Mouse (Mus musculus): Measurements from ENCODE around the gene Cyth2. TPM values are rescaled to one million over a fixed set of nuclear protein-coding genes. Genes with fewer than 3 reads are reported as not detected.

Gene Cyth2
- polyA plus RNA-seq, 1 experiment from 2014 or later, result 176 TPM

DNA sequence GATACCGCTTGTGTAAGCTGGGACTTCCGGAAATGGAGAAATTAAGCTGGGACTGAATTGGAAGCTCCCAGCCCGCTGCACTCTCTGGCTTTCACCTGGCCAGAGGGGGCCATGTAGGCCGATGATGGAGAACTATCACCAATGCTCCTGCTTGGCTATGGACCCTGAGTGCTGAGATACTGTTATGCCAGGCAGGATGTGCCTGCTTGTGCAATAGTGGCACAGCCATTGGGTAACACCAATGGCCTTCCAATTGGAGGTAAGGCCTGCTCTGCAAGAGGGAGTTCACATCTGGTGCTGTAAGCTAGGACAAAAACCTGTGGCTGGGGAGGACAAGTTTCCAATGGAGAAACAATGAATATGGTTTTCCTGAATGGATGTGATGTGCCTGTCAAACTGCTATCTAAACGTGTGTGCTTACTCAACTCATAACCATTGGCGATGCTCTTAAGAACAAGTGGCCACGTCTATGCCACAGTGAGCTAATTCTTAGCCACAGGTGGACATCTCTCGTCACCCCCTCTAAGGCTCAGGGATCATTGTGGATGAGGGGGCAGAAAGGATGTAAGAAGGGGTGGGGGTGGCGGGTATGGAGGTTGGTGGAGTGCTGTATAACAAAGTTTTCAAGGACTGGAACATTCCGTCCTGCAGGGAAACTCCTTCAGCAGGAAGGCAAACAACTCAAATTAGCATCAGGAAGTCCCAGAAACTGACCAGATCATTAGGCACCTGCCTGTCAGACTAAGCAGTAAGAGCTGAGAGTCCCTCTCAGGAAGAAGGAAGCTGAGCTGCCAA is 28.8 kb upstream of the Cyth2 start:
- DNase-seq (ENCODE audit: low spot score) (no peak), ATAC-seq (ENCODE audit: insufficient number of reproducible peaks, low FRiP score, low TSS enrichment, low read depth) (no peak)
- H3K9ac ChIP-seq (ENCODE audit: low read length), result no peak overlapping the region
- no peak overlapping the region for H3K27ac ChIP-seq (replicated peaks; ENCODE audit: low read depth, low read length)
- H3K4me2 ChIP-seq (ENCODE audit: low read depth, severe bottlenecking), result no peak overlapping the region
- no peaks in the 10 kb centered on the region for H3K36me3 ChIP-seq (ENCODE audit: control insufficient read depth, insufficient read depth, low read length)
- H3K4me1 ChIP-seq (ENCODE audit: control insufficient read depth, insufficient read depth, low read length), result no peaks in the 10 kb centered on the region
- 87% methylated on average over 10 of the region's 10 CpGs for WGBS
- H3K4me3 ChIP-seq (ENCODE audit: low read depth, low read length), result no peak overlapping the region
- no peaks in the 10 kb centered on the region for H3K27me3 ChIP-seq (ENCODE audit: control insufficient read depth, insufficient read depth, low read length)
- H3K9me3 ChIP-seq (ENCODE audit: control insufficient read depth, low read length), result no peaks in the 10 kb centered on the region

DNA sequence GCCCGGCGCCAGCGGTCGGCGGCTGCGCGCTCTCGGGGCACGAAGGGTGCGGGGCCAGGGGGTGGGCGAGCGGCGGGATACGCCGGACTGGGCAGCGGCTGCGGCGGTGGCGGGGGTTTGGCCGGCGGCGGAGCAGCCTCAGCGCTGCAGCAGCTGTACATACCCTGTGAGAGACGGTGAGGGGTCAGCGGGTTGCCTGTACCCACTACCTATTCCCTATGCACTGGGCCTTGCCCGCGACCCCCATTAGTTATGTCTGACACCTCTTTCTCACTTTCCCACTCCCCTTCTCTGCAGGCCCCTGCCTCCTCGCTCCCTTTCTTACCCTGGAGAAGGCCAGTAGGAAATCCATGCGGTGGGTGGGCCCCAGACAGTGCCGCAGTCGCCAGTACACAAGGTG is 19.5 kb upstream of the Cyth2 start:
- Histone ChIP-seq H3K27ac (replicated peaks; ENCODE audit: low read depth, low read length) (no peak overlapping the region), H3K9ac (ENCODE audit: low read length) (no peak overlapping the region)

GRCm38 (mm10) chr7:45833148-45833790 is 18.9 kb upstream of the Cyth2 start:
- under 1% methylated on average over 79 of the region's 86 CpGs for WGBS
- Histone ChIP-seq H3K9ac (ENCODE audit: low read length) (no peak overlapping the region), H3K4me2 (ENCODE audit: low read depth, severe bottlenecking) (peak overlapping the region; percentile 43), H3K4me3 (ENCODE audit: low read depth, low read length) (peak overlapping the region; percentile 28), H3K9me3 (ENCODE audit: control insufficient read depth, low read length) (no peaks in the 10 kb centered on the region; the same call in 1 of the 2 replicates), H3K27me3 (ENCODE audit: control insufficient read depth, insufficient read depth, low read length) (peaks cover 46% of the 10 kb centered on the region), H3K36me3 (ENCODE audit: control insufficient read depth, insufficient read depth, low read length) (no peaks in the 10 kb centered on the region), H3K27ac (replicated peaks; ENCODE audit: low read depth, low read length) (no peak overlapping the region), H3K4me1 (ENCODE audit: control insufficient read depth, insufficient read depth, low read length) (peaks cover 12% of the 10 kb centered on the region)
- DNase-seq (ENCODE audit: low spot score), result peak; percentile 51
- no peak for ATAC-seq (ENCODE audit: insufficient number of reproducible peaks, low FRiP score, low TSS enrichment, low read depth)

More for the DNA sequence above, 19.5 kb upstream of the Cyth2 start:
- Histone ChIP-seq H3K4me2 (ENCODE audit: low read depth, severe bottlenecking) (peak overlapping the region; percentile 43), H3K27me3 (ENCODE audit: control insufficient read depth, insufficient read depth, low read length) (peaks cover 46% of the 10 kb centered on the region), H3K36me3 (ENCODE audit: control insufficient read depth, insufficient read depth, low read length) (no peaks in the 10 kb centered on the region), H3K4me3 (ENCODE audit: low read depth, low read length) (peak overlapping the region; percentile 28; the same call in 1 of the 2 replicates), H3K4me1 (ENCODE audit: control insufficient read depth, insufficient read depth, low read length) (peaks cover 12% of the 10 kb centered on the region), H3K9me3 (ENCODE audit: control insufficient read depth, low read length) (no peaks in the 10 kb centered on the region; the same call in 1 of the 2 replicates)
- ATAC-seq (ENCODE audit: insufficient number of reproducible peaks, low FRiP score, low TSS enrichment, low read depth) (no peak), DNase-seq (ENCODE audit: low spot score) (peak; percentile 34)
- WGBS, result 4% methylated on average over 31 of the region's 31 CpGs

DNA sequence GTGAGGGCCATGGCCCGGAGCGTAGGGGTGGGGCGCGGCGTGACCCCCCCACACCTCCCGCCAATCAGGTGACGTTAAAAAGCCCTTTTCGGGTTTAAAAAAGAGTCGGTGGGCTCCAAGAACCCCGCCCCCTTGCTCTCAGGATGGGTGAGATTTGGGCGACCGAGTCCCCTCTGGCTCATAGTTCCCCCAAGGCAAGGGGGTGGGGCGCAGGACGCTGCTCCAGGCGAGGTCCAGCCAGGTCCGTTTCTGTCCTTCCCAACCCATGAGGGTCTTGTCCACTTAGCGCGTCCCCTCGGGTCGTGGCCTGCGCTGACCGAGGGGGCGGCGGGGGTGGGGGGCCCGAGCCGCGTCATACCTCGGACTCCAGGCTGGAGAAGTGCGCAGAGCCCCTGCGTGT is 18.0 kb upstream of the Cyth2 start:
- H3K9ac ChIP-seq (ENCODE audit: low read length), result no peak overlapping the region
- WGBS, result 11% methylated on average over 30 of the region's 30 CpGs
- H3K27ac ChIP-seq (replicated peaks; ENCODE audit: low read depth, low read length), result no peak overlapping the region
- H3K9me3 ChIP-seq (ENCODE audit: control insufficient read depth, low read length), result no peaks in the 10 kb centered on the region; the same call in 1 of the 2 replicates
- DNase-seq (ENCODE audit: low spot score) (no peak), ATAC-seq (ENCODE audit: insufficient number of reproducible peaks, low FRiP score, low TSS enrichment, low read depth) (no peak)
- H3K4me2 ChIP-seq (ENCODE audit: low read depth, severe bottlenecking), result peak overlapping the region; percentile 43
- peaks cover 46% of the 10 kb centered on the region for H3K27me3 ChIP-seq (ENCODE audit: control insufficient read depth, insufficient read depth, low read length)
- H3K36me3 ChIP-seq (ENCODE audit: control insufficient read depth, insufficient read depth, low read length), result peaks cover 4% of the 10 kb centered on the region; the same call in 1 of the 2 replicates
- peaks cover 12% of the 10 kb centered on the region for H3K4me1 ChIP-seq (ENCODE audit: control insufficient read depth, insufficient read depth, low read length)
- H3K4me3 ChIP-seq (ENCODE audit: low read depth, low read length), result peak overlapping the region; percentile 28; the same call in 1 of the 2 replicates

DNA sequence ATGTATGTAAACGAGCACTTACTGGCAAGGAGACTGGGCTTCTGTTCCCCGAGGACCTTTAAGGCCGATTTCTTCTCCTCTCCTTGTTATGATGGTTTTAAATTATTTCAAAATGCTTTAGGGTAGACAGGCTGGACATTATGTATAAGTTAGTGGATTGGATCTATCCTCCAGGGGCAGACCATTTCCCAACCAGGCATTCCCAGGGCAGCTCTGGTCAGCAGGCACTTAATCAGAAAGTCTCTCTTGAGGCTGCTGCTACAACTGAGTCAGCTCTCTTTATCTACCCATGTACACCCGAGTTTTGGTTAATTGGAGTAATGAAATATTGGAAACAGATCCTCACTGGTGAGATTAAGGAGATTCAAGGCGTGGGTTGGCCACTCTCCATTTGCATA is 16.7 kb upstream of the Cyth2 start:
- ATAC-seq (ENCODE audit: insufficient number of reproducible peaks, low FRiP score, low TSS enrichment, low read depth) (no peak), DNase-seq (ENCODE audit: low spot score) (no peak)
- H3K4me1 ChIP-seq (ENCODE audit: control insufficient read depth, insufficient read depth, low read length), result peaks cover 12% of the 10 kb centered on the region
- peaks cover 13% of the 10 kb centered on the region; the same call in 1 of the 2 replicates for H3K36me3 ChIP-seq (ENCODE audit: control insufficient read depth, insufficient read depth, low read length)
- no peak overlapping the region for H3K9ac ChIP-seq (ENCODE audit: low read length)
- peaks cover 46% of the 10 kb centered on the region for H3K27me3 ChIP-seq (ENCODE audit: control insufficient read depth, insufficient read depth, low read length)
- WGBS, result 21% methylated on average over 5 of the region's 5 CpGs
- no peaks in the 10 kb centered on the region; the same call in 1 of the 2 replicates for H3K9me3 ChIP-seq (ENCODE audit: control insufficient read depth, low read length)
- H3K27ac ChIP-seq (replicated peaks; ENCODE audit: low read depth, low read length), result no peak overlapping the region
- H3K4me2 ChIP-seq (ENCODE audit: low read depth, severe bottlenecking), result peak overlapping the region; percentile 66
- H3K4me3 ChIP-seq (ENCODE audit: low read depth, low read length), result peak overlapping the region; percentile 95

- DNase-seq (ENCODE audit: low spot score), result peak; percentile 91
- Histone ChIP-seq H3K36me3 (ENCODE audit: control insufficient read depth, insufficient read depth, low read length) (peaks cover 17% of the 10 kb centered on the region; the same call in 1 of the 2 replicates), H3K4me3 (ENCODE audit: low read depth, low read length) (peak within 1 kb of the TSS; percentile 95), H3K27me3 (ENCODE audit: control insufficient read depth, insufficient read depth, low read length) (peaks cover 44% of the 10 kb centered on the region), H3K4me1 (ENCODE audit: control insufficient read depth, insufficient read depth, low read length) (peaks cover 12% of the 10 kb centered on the region), H3K9me3 (ENCODE audit: control insufficient read depth, low read length) (no peaks in the 10 kb centered on the region; the same call in 1 of the 2 replicates), H3K4me2 (ENCODE audit: low read depth, severe bottlenecking) (peak within 1 kb of the TSS; percentile 66), H3K27ac (replicated peaks; ENCODE audit: low read depth, low read length) (no peak within 1 kb of the TSS), H3K9ac (ENCODE audit: low read length) (peak within 1 kb of the TSS; percentile 68)
- whole genome bisulfite sequencing, result under 1% methylated on average over 35 of the region's 35 CpGs
- ATAC-seq (ENCODE audit: insufficient number of reproducible peaks, low FRiP score, low TSS enrichment, low read depth), result peak; percentile 78; the same call in 1 of the 2 replicates
Observed at GRCm38 (mm10) chr7:45830427-45831127, 16.2 kb upstream of the Cyth2 start, which contains the start of gene Grwd1. Gene Grwd1 (minus strand): TSS chr7:45830944.

- peaks cover 6% of the 10 kb centered on the region for H3K27me3 ChIP-seq (ENCODE audit: control insufficient read depth, insufficient read depth, low read length)
- H3K27ac ChIP-seq (replicated peaks; ENCODE audit: low read depth, low read length), result no peak overlapping the region
- peaks cover 27% of the 10 kb centered on the region for H3K36me3 ChIP-seq (ENCODE audit: control insufficient read depth, insufficient read depth, low read length)
- DNase-seq (ENCODE audit: low spot score) (no peak), ATAC-seq (ENCODE audit: insufficient number of reproducible peaks, low FRiP score, low TSS enrichment, low read depth) (no peak)
- H3K4me1 ChIP-seq (ENCODE audit: control insufficient read depth, insufficient read depth, low read length), result peaks cover 6% of the 10 kb centered on the region
- no peak overlapping the region for H3K9ac ChIP-seq (ENCODE audit: low read length)
- H3K9me3 ChIP-seq (ENCODE audit: control insufficient read depth, low read length), result no peaks in the 10 kb centered on the region
- 93% methylated on average over 7 of the region's 7 CpGs for WGBS
- no peak overlapping the region for H3K4me3 ChIP-seq (ENCODE audit: low read depth, low read length)
- H3K4me2 ChIP-seq (ENCODE audit: low read depth, severe bottlenecking), result no peak overlapping the region
Observed at GRCm38 (mm10) chr7:45826631-45827030, 12.2 kb upstream of the Cyth2 start.

- no peak within 1 kb of the TSS for H3K9ac ChIP-seq (ENCODE audit: low read length)
Observed at GRCm38 (mm10) chr7:45824598-45824997, 10.2 kb upstream of the Cyth2 start, which contains the start of gene Kcnj14. Gene Kcnj14 (minus strand): TSS chr7:45824782.

More at GRCm38 (mm10) chr7:45824598-45824997, 10.2 kb upstream of the Cyth2 start, which contains the start of gene Kcnj14:
- no peak within 1 kb of the TSS for H3K27ac ChIP-seq (replicated peaks; ENCODE audit: low read depth, low read length)
- peaks cover 27% of the 10 kb centered on the region for H3K36me3 ChIP-seq (ENCODE audit: control insufficient read depth, insufficient read depth, low read length)
- H3K27me3 ChIP-seq (ENCODE audit: control insufficient read depth, insufficient read depth, low read length), result no peaks in the 10 kb centered on the region
- H3K4me2 ChIP-seq (ENCODE audit: low read depth, severe bottlenecking), result no peak within 1 kb of the TSS
- H3K4me1 ChIP-seq (ENCODE audit: control insufficient read depth, insufficient read depth, low read length), result peaks cover under 1% of the 10 kb centered on the region; the same call in 1 of the 2 replicates
- 67% methylated on average over 7 of the region's 7 CpGs for WGBS
- H3K4me3 ChIP-seq (ENCODE audit: low read depth, low read length), result no peak within 1 kb of the TSS
- H3K9me3 ChIP-seq (ENCODE audit: control insufficient read depth, low read length), result no peaks in the 10 kb centered on the region
- DNase-seq (ENCODE audit: low spot score) (no peak), ATAC-seq (ENCODE audit: insufficient number of reproducible peaks, low FRiP score, low TSS enrichment, low read depth) (no peak)
